Mouse (Mus musculus) cerebellum, adult (tissue): ENCODE data around the gene Cd8b1.
"Not testable (repeated sequence)": the region's sequence is repeated elsewhere in the genome, so short reads cannot be mapped to it uniquely, and the experiment has no call there.

ENCODE experiments used
- ATAC-seq: cut with Nextera tagmentation; 2 replicates; pipeline ENCODE4 v1.9.2; 2017; ENCODE audit warnings: mild to moderate bottlenecking, moderate library complexity, mixed read lengths; ENCODE audit not compliant: insufficient number of reproducible peaks, low FRiP score, low TSS enrichment

The Cd8b1 gene

GRCm38 (mm10) chr6:71322491-71322921 lies at the start of gene Cd8b1:
Gene Cd8b1, plus strand, starts transcription at chr6:71322788.
- ATAC-seq = no peak

DNA sequence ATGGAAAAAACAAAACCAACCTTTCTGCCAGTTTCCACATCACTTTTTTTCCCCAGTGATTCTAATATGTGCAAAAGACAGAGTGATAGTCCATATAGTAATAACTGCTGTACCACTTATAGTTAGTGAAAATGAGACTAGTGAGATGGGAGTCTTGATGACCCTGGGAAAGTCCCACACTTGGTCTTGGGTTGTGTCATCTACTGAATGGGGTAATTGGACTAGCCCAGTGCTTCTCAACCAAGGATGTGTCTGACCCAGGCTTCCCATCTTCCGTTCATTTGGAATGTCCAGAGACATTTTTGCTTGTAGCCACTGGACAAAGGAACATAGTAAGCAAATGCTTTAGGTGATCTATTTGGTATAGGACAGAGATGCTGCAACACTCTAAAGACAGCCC lies 48.9 kb upstream of the Cd8b1 start:
- no peak for ATAC-seq

- ATAC-seq = no peak
These were observed 48.0 kb upstream of the Cd8b1 start for GRCm38 (mm10) chr6:71274621-71275020.

DNA sequence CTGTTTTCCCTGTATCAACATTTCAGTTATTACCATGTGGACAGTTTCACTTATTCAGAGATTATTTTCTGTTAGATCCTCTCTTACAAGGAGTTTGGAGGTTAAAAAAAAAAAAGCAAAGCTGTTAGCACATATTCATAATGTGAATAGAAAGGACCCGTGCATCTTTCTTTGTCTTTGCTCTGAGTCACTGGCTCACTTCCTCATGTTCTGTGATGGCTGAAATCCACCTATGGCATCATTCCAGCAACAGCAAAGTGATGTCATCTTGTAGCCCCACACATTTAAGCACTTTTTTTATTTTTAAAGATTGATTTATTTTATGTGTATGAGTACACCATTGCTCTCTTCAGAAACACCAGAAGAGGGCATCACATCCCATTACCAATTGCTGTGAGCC lies 43.2 kb upstream of the Cd8b1 start:
- no peak for ATAC-seq

DNA sequence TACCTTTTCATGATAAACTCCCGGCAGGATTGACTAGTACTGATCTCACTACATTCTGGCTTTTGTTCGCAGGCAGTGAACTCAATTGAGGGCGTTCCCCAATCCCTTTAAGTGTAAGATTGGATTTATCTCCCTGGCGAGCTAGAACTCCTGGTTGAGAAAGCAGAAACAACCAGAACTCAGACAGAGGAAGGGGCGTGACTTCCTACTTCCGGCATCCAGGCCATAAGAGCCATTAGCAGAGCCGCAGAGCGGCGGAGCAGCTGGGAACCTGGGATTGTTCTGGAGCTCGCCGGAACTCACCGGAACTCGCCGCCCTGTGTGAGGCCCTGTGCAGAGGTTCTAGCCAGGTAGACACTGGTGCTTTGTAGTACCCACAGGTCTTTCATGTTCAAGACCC lies 29.1 kb upstream of the Cd8b1 start:
- no peak for ATAC-seq

DNA sequence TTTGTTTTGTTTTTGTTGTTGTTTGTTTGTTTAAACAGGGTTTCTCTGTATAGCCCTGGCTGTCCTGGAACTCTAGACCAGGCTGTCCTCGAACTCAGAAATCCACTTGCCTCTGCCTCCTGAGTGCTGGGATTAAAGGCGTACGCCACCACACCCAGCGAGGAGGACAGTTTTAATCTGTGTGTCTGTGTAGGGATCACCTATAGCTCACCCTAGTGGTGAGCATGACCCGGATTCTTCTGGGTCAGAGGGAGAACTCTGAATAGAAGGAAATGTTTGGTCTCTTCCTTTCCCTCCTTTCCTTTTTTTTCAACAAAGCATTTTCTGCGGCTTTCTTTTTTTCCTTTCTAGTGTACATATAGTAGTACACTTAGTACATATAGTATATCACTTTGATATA lies 27.3 kb upstream of the Cd8b1 start:
- no peak for ATAC-seq

DNA sequence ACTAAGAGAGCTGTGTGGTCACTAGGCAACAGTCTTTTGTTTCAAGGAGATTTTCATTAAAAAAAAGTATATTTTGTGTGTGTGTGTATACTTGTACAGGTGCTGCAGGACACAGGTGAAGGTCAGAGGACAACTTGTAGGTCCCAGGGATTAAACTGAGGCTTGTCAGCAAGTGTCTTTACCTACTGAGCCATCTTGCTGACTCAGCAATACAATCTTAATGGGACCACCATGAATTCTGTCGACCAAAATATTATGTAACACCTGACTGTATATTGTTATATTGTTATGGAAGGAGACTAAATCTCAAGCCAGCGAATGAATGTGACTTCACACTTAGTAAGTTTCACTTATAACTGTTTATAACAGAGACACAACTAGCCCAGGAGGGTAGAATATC lies 24.5 kb upstream of the Cd8b1 start:
- no peak for ATAC-seq

GRCm38 (mm10) chr6:71298751-71299150 lies 23.8 kb upstream of the Cd8b1 start:
- no peak for ATAC-seq

GRCm38 (mm10) chr6:71302097-71302731 lies 20.4 kb upstream of the Cd8b1 start:
- no peak for ATAC-seq

GRCm38 (mm10) chr6:71307486-71307885 lies 15.1 kb upstream of the Cd8b1 start:
- ATAC-seq = no peak

- ATAC-seq = no peak
These were observed 733 bp upstream of the Cd8b1 start, which contains the start of gene Smyd1 for GRCm38 (mm10) chr6:71321826-71322283. Gene Smyd1, minus strand, starts transcription at chr6:71322233.

GRCm38 (mm10) chr6:71324816-71325215 lies 2.2 kb downstream of the Cd8b1 start:
- no peak for ATAC-seq

DNA sequence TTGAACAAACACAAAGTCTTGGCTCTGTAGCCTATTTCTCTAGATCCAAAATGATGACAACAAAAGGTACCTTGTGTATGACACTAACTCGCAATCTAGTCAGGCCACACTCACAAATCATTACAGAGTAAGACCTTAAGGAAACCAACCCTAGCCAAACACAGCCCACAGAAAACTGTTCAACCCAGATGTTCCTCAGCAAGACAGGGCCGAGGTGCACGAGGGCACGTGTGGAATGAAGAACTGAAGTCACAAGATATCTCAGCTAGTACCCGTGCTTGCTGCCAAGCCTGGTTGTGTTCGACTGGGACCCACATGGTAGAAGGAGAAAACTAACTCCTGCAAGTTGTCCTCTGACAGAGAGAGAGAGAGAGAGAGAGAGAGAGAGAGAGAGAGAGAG lies 7.3 kb downstream of the Cd8b1 start:
- no peak for ATAC-seq

DNA sequence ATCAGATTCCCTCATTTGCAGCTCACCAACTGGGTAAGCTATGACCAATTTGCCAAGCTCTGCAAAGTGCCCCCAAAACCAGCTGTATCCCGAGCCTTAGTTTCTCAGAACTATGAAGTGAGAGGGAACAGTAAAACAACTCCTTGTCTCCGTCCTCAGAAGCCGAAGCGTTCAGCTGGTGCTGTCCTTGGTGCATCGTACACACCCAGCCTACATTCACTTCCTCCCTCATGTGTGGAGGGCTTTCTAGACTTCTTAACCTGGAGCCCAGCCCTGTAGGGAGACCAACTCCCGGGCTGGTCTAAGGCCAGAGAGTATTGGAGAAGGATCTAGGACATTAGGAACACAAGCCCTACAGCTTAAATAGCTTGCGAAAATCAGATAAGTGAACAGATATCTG lies 7.9 kb downstream of the Cd8b1 start:
- ATAC-seq = no peak

DNA sequence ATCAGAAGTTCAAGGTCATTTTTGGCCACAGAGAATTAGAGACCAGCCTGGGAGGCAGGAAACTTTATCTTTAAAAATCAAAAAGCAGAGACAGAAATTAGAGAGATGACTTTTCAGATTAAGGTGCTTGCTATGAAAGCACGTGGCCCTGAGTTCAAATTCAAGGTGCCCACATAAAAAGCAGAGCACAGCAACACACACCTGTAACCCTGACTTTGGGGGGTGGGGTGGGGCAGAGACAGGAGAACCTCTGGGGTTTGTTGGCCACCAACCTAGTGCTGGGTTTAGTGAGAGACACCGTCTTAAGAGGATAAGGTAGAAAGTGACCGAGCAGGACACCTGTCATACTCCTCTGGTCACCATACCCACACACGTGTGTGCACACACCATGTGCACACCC lies 8.9 kb downstream of the Cd8b1 start:
- not testable (repeated sequence) for ATAC-seq

- ATAC-seq = no peak
These were observed 9.8 kb downstream of the Cd8b1 start for GRCm38 (mm10) chr6:71332236-71332965.

- ATAC-seq = no peak
These were observed 10.4 kb downstream of the Cd8b1 start for GRCm38 (mm10) chr6:71333031-71333430.

DNA sequence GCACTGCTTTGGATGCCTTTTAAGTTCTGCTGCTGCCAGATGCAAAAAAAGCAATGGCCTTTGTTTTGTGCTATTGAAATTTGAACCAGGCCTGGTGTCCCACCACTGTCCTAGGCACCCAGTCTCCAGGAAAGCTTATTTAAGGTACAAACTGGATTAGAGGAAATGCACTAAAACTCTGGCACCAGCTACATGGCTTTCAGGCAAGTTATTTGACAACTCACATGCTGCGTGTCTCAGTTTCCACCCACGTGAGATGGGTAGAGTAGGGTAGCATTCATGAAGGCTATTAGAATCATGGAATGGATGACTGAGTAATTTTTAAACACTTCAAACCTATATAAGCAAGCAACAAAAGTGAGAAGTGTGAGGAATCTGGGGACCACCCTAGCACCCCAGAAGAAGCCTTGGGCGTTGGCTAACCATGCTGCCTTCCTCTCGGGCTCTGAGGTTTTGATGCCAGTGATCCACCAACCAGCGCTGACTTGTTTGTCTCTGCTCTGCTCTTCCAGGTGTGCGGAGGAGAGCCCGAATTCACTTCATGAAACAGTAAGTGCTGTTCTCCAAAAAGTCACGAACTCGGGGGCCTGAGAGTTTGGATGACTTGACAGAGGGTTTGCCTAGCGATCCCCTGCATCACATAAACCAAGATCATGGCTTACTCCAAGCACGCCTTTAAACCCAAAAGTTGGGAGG lies 11.1 kb downstream of the Cd8b1 start:
- no peak for ATAC-seq

- ATAC-seq = no peak
These were observed 15.1 kb downstream of the Cd8b1 start for GRCm38 (mm10) chr6:71337666-71338065.

DNA sequence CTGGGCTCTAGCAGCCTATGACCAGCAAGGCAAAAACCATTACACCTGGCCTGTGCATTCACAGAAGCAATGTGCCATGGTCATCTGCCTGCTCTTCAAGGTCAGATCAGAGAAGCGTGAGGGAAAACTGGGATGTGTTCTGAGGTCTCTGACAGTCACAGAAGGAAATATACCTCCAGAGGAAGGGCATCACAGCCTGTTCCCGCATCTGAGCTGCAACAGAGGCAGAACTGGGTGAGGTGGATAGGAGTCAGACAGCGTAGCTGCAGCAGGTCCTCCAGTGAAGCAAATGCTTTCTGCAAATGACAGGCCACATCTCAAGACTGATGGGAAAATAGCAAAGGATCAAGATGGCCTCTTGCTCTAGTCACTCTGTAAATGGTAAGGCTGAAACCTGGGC lies 16.4 kb downstream of the Cd8b1 start:
- ATAC-seq = no peak

DNA sequence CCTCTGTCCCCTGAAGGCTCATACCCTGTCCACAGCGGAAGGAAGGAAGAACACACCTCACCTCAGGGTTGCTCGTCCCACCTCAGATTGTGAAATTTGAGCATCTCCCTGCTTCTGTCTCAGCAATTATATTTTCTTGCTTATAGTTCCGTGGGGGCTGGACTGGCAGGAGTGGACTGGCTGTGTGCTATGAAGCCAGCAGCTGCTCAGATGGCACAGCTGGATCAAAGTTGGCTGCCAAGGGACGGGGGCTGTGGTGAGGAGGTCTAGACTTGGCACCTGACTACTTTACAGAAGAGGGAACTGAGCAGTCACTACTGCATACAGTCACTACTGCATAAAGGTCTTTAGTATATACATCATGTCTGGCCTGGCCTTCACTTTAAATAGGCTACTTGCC lies 16.8 kb downstream of the Cd8b1 start:
- ATAC-seq = no peak
